Mouse (Mus musculus): ENCODE measurements around the gene Olfr209. TPM values are rescaled to one million over a fixed set of nuclear protein-coding genes. Genes with fewer than 3 reads are reported as not detected.
"Not testable (repeated sequence)": the region's sequence is repeated elsewhere in the genome, so short reads cannot be mapped to it uniquely, and the experiment has no call there.

Gene Olfr209
- total RNA-seq (2017), result not detected in 3 replicates

DNA sequence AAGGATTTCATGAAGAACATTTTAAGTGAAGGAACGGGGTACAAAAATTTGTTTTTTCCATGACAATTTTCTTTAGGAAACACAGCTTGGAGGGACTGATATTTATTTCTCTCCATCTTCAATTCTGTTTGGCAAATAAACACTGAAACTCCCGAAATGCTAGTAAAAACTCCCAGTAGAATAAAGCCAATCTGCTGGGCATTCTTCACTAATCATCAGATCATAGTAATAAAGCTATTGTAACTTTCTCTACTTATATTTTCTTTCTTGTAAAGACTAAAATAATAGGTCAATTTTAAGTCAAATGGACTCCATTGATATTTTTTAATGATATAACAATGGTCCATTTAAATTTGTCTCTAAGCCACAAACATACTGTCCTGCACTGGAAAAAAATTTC lies at the start of gene Olfr209:
Olfr209 (minus strand) TSS at position 101 of the 400 bp plus-strand sequence.
- ATAC-seq (replicated peaks; ENCODE audit: insufficient number of reproducible peaks, low FRiP score, low TSS enrichment, poor library complexity, severe bottlenecking), result no peak

DNA sequence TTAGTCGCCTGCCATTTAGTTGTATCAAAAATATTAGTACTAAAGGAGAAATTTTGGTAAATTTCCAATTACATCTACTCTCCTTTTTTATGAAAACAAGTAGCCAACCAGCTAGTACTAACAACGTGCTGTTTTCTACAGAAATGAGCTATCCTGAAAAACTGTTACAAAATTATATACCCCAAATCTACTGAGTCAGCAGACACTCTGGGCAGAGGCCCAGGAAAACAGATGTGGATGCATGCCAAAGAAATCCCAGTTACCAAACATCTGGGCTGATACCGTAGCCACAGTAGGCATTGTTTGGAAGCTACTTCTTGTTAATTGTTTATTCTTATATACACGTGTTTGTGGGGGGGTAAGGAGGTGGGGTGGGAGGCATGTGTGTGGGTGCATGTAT lies 49.7 kb upstream of the Olfr209 start:
- ATAC-seq (replicated peaks; ENCODE audit: insufficient number of reproducible peaks, low FRiP score, low TSS enrichment, poor library complexity, severe bottlenecking), result no peak

DNA sequence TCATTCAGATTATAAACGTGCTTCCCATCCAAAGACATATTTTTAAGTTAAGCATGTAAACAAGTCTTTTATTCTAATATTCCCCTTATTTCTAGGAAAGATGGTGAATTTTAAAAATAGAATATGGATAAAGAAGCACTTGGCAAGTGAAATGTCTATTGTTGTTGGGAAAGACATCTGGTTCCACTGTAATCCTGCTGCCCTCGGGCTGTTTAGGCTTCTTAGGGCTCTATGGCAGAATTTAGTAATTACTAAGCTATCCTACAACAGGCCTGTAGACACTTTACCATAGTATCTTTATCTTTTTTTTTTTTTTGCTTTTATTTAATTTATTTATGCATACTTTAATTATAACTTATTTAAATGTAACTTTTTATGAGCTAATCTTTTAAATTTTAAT lies 46.0 kb upstream of the Olfr209 start:
- no peak for ATAC-seq (replicated peaks; ENCODE audit: insufficient number of reproducible peaks, low FRiP score, low TSS enrichment, poor library complexity, severe bottlenecking)

DNA sequence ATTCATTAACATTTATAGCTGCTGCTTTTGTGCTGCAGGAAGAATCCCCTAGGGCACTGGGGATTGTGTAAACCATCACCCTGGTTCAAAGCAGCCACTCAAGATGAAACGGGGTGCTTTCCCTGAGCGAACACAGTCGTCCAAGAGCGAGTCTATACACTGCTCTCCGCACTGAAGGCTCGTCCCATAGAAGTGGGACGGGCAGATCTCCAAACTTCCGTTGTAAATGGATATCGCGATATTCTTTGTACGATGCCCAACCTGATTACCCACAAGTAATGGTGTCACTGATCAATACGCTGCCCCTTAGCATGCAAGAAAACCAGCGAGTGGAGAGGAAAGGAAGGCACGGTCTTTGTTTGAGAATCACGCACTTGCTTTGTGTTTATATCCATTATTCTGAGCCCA lies 45.6 kb upstream of the Olfr209 start:
- ATAC-seq (replicated peaks; ENCODE audit: insufficient number of reproducible peaks, low FRiP score, low TSS enrichment, poor library complexity, severe bottlenecking), result no peak

DNA sequence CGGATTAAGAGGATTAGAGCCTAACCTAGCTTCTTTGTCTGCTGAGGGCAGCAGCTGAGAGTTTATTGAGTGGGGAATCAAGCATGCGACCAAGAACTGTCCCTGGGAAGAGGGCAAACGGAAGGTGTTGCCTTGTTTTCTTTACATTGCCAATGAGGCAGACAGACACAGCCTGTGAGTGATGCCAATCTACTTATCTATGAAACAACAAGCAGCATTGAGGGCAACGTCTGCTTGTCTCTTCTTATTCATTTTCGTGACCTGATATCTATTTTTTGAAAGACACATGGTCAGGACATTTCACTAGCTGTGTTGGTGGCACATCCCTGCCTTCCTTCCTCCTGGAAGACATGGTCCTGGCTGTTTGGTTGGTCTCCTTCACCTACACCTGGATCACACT lies 43.2 kb upstream of the Olfr209 start, which contains the start of gene Gabrr3:
Gabrr3 (plus strand) TSS at position 301 of the 400 bp plus-strand sequence.
- ATAC-seq (replicated peaks; ENCODE audit: insufficient number of reproducible peaks, low FRiP score, low TSS enrichment, poor library complexity, severe bottlenecking), result no peak

DNA sequence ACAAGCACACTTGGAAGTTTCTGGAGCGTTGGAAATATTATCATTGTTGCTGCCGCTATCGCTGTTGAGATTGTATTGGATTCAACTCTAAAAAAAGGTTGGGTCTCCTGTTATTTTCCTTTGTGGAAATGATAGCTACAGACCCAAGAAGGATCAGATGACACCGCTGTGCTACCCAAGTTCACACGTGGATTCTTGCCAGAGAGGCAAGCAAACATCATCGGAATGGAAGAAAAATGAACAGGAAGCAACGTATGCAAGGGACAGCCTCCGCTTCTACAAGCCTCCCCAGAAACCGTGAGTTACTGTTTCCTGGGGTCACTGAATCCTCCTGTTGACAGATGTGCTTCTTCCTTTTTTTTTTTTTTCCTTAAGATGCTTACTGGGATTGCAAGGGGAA lies 41.0 kb upstream of the Olfr209 start:
- no peak for ATAC-seq (replicated peaks; ENCODE audit: insufficient number of reproducible peaks, low FRiP score, low TSS enrichment, poor library complexity, severe bottlenecking)

DNA sequence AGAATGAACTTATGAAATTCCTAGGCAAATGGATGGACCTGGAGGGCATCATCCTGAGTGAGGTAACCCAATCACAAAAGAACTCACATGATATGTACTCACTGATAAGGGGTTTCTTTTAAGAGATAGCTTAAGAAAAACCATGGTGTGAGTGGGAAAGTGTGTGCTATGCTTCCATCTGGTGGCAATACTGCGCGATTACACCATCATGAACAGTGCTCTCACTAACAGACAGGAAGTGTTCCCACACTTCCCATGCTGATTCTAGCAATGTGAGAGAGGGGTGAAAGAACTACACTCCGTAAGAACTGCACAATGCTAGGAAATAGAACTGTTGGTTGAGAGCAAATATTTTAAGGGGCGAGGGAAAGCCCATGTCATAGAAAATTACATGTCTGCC lies 39.9 kb upstream of the Olfr209 start:
- no peak for ATAC-seq (replicated peaks; ENCODE audit: insufficient number of reproducible peaks, low FRiP score, low TSS enrichment, poor library complexity, severe bottlenecking)

DNA sequence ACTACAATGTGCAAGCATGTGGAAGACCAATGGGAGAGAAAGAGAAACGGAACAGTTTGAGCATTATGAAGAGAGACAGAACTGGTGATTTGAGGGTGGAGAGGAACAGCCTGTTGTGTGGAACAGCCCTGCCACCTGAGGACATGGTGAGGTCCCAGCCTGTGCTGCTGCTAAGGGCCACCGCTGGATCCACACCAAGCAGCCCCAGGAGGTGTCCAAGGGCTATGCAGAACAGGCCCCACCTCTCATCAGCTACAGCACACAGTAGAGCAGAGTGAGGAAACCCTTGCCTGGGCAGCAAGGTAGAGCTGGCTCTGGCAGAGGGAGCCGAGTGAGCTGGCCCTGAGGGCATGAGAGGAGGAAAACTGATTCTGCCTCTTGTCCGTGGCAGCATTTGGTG lies 38.2 kb upstream of the Olfr209 start:
- no peak for ATAC-seq (replicated peaks; ENCODE audit: insufficient number of reproducible peaks, low FRiP score, low TSS enrichment, poor library complexity, severe bottlenecking)

DNA sequence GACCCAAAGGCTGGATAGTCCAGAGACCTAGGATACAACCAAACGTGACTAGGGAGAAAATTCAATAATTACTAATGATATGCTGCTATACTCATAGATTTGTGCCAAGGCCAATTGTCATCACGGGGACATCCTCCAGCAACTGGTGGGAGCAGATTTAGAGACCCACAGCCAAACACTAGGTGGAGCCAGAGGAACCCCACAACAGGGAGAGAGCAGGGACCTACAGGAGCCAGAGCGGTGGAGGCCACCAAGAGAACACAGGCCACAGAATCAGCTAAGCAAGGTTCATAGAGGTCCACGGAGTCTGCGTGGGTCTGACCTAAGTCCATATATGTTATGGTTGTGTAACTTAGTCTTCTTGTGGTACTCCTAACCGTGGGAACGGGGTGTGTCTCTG lies 37.3 kb upstream of the Olfr209 start:
- ATAC-seq (replicated peaks; ENCODE audit: insufficient number of reproducible peaks, low FRiP score, low TSS enrichment, poor library complexity, severe bottlenecking), result no peak

DNA sequence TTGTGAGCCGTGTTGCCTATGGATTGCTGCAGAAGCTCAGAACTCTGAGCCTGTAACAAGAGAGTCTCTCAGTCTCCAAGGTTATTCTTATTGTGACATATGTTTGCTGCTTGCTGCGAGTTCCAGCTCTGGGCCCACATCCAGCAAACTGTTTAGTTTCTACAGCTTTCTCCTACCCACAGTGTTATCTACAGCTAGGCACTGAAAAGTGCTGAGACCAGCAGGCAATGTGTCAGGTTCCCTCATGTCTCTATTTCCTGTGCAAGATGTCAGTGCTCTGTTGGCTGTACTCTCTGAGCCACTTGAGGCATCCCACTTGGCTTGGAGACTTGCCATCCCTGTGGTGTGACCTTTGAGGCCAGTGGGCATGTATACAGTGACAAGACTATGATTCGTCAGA lies 29.5 kb upstream of the Olfr209 start:
- no peak for ATAC-seq (replicated peaks; ENCODE audit: insufficient number of reproducible peaks, low FRiP score, low TSS enrichment, poor library complexity, severe bottlenecking)

DNA sequence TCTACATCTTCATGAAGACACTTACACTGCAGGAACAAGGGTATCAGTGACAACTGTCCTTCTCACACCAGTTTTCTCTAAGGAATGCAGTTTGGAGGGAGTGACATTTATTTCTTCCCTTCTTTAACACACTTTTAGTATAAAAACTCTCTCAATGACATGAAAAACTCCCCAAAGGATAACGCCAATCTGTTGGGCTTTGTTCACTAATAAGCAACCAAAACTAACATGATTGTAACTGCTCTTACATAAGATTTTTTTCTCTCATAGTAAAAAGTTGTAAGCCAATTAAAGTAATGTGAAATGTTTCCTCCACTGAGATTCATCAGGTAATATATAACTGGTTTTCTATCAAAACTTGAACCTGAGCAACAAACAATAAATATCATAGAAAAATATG lies 14.6 kb downstream of the Olfr209 start, which contains the start of gene Olfr206:
Olfr206 (minus strand) TSS at position 101 of the 400 bp plus-strand sequence.
- no peak for ATAC-seq (replicated peaks; ENCODE audit: insufficient number of reproducible peaks, low FRiP score, low TSS enrichment, poor library complexity, severe bottlenecking)

DNA sequence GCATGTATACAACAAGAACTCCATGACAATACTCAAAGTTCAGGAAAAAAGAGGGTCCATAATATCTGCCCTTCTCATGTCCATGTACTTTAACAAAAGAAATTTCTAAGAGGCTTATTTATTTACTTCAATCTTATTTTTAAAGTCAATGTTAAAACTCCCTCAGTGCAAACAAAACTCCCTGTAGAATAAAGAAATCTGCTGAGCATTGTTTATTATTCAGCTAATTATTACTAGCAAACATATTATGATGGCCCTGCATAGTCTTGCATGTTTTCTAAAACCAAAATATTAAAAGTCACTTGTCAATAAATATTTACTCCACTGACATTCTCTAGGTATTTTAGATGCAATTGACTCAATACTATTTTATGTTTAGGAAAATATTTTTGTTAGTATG lies 32.8 kb downstream of the Olfr209 start, which contains the start of gene Olfr205:
Olfr205 (minus strand) TSS at position 101 of the 400 bp plus-strand sequence.
- ATAC-seq (replicated peaks; ENCODE audit: insufficient number of reproducible peaks, low FRiP score, low TSS enrichment, poor library complexity, severe bottlenecking), result no peak

DNA sequence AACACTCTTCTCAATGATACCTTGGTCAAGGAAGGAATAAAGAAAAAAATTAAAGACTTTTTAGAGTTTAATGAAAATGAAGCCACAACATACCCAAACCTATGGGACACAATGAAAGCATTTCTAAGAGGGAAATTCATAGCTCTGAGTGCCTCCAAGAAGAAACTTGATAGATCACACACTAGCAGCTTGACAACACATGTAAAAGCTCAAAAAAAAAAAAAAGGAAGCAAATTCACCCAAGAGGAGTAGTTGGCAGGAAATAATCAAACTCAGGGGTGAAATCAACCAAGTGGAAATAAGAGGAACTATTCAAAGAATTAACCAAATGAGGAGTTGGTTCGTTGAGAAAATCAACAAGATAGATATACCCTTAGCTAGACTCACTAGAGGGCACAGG lies 40.5 kb downstream of the Olfr209 start:
- ATAC-seq (replicated peaks; ENCODE audit: insufficient number of reproducible peaks, low FRiP score, low TSS enrichment, poor library complexity, severe bottlenecking), result not testable (repeated sequence)

DNA sequence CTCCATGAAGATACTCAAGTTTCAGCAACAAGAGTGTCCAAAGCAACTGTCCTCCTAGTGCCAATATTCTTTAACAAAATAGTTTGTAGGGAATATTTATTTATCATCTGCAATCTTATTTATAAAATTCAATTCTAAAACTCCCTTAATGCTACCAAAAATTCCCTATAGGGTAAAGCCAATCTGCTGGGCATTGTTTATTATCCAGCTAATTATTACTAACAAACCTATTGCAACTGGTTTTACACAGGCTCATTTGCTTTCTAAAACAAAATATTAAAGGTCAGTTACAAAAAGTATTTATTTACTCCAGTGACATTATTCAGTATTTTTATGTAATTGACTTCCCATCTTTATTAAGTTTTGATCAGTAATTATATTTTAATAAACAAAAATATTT lies 45.6 kb downstream of the Olfr209 start, which contains the start of gene Olfr204:
Olfr204 (minus strand) TSS at position 101 of the 400 bp plus-strand sequence.
- ATAC-seq (replicated peaks; ENCODE audit: insufficient number of reproducible peaks, low FRiP score, low TSS enrichment, poor library complexity, severe bottlenecking), result no peak

Other genes starting within 250 kb of the Olfr209 start
- gene Olfr194, start 242.9 kb downstream of the Olfr209 start, total RNA-seq (2017), result not detected in 3 replicates
- not detected in 3 replicates for gene Olfr195, start 216.9 kb downstream of the Olfr209 start, total RNA-seq (2017)
- gene Olfr196, start 193.5 kb downstream of the Olfr209 start, total RNA-seq (2017), result not detected in 3 replicates
- gene Olfr198, start 160.5 kb downstream of the Olfr209 start, total RNA-seq (2017), result not detected in 3 replicates
- gene Olfr199, start 144.2 kb downstream of the Olfr209 start, total RNA-seq (2017), result not detected in 3 replicates
- not detected in 3 replicates for gene Olfr201, start 91.4 kb downstream of the Olfr209 start, total RNA-seq (2017)
- not detected in 3 replicates for gene Olfr202, start 77.2 kb downstream of the Olfr209 start, total RNA-seq (2017)
- not detected in 3 replicates for gene Olfr203, start 65.1 kb downstream of the Olfr209 start, total RNA-seq (2017)
- not detected in 3 replicates for gene Olfr204, start 45.7 kb downstream of the Olfr209 start, total RNA-seq (2017)
- gene Olfr205, start 32.9 kb downstream of the Olfr209 start, total RNA-seq (2017), result not detected in 3 replicates
- gene Olfr206, start 14.7 kb downstream of the Olfr209 start, total RNA-seq (2017), result not detected in 3 replicates
- not detected in 3 replicates for gene Gabrr3, start 43.3 kb upstream of the Olfr209 start, total RNA-seq (2017)
- gene Riox2, start 107.8 kb upstream of the Olfr209 start, total RNA-seq (2017), result 46.0 to 76.4 TPM (median 67.2 TPM) in 3 replicates
- gene Crybg3, start 237.0 kb upstream of the Olfr209 start, total RNA-seq (2017), result 43.5 to 49.4 TPM (median 45.0 TPM) in 3 replicates

Measured in monocyte, adult 5-6 weeks (primary cell).